Mouse (Mus musculus) heart, embryonic 12.5 days (tissue): ENCODE results near the gene AL731706.1. TPM values are rescaled to one million over a fixed set of nuclear protein-coding genes. Genes with fewer than 3 reads are reported as not detected.
"Not testable (repeated sequence)": the region's sequence is repeated elsewhere in the genome, so short reads cannot be mapped to it uniquely, and the experiment has no call there.

Source experiments
- ATAC-seq: fragments of 200-750 bp; cut with Nextera tagmentation; 2 replicates; pipeline ENCODE4 v1.8.0; 2017; ENCODE audit warnings: moderate TSS enrichment, moderate library complexity; ENCODE audit not compliant: insufficient number of reproducible peaks, low FRiP score
- H3K27ac ChIP-seq: fragments of 300-500 bp; sonication (generic); 2 replicates; pipeline ENCODE4 v1.5.1; 2016; ENCODE audit warnings: mild to moderate bottlenecking, moderate library complexity; ENCODE audit not compliant: poor library complexity, severe bottlenecking
- H3K27me3 ChIP-seq: fragments of 300-500 bp; sonication (generic); replicated peaks from 2 replicates; pipeline ENCODE4 v1.6.1; 2016; ENCODE audit warnings: mild to moderate bottlenecking, moderate library complexity
- H3K36me3 ChIP-seq: fragments of 300-500 bp; sonication (generic); 2 replicates; pipeline ENCODE4 v1.6.1; 2016; ENCODE audit warnings: mild to moderate bottlenecking, moderate library complexity
- H3K4me1 ChIP-seq: fragments of 300-500 bp; sonication (generic); replicated peaks from 2 replicates; pipeline ENCODE4 v1.6.1; 2016; ENCODE audit warnings: mild to moderate bottlenecking
- H3K4me2 ChIP-seq: fragments of 300-500 bp; sonication (generic); 2 replicates; pipeline ENCODE4 v1.6.1; 2016; ENCODE audit warnings: mild to moderate bottlenecking, moderate library complexity
- H3K4me3 ChIP-seq: fragments of 300-500 bp; sonication (generic); 2 replicates; pipeline ENCODE4 v1.5.1; 2016; ENCODE audit warnings: mild to moderate bottlenecking
- H3K9ac ChIP-seq: fragments of 300-500 bp; sonication (generic); 2 replicates; pipeline ENCODE4 v1.6.1; 2016; ENCODE audit warnings: mild to moderate bottlenecking, moderate library complexity
- H3K9me3 ChIP-seq: fragments of 300-500 bp; sonication (generic); replicated peaks from 2 replicates; pipeline ENCODE4 v1.6.1; 2016; ENCODE audit warnings: mild to moderate bottlenecking, moderate library complexity
- WGBS: fragments of 180-500 bp; shearing (Covaris S2); methylation state at CpG from one replicate; pipeline ENCODE4 v1.1.7; 2016; 5-methylcytosine and 5-hydroxymethylcytosine counted together
- polyA plus RNA-seq: library from polyadenylated mRNA; unstranded; fragments of >200 nt; fragmentation: Nextera tagmentation; extraction: Ambion mirVana; gene quantifications from 2 replicates; pipeline ENCODE4 v1.2.1, GENCODE M21; 2016

The AL731706.1 gene
- polyA plus RNA-seq, 1 experiment from 2014 or later, result 39.1 TPM

DNA sequence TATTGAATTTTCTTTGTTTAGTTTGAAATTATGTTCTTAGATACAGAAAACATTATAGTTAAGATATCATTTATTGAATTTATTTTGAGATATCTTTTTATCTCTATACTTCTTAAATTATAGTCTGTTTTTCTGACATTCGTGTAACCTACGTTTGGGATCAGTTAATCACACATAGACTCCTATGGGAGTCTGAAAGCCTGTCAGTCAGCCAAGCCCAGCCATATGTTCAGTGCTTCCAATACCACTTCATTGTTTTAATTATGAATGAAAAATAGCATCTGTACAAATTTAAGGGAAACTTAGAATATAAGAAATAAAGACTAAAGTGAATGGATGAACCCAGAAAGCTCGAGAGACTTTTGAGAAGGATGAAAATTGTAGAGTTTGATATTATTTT, 17.4 kb upstream of the AL731706.1 start:
- peaks cover 10% of the 10 kb centered on the region for H3K36me3 ChIP-seq
- ATAC-seq, result no peak
- peaks cover 10% of the 10 kb centered on the region; the same call in 1 of the 2 replicates for H3K4me1 ChIP-seq
- no peaks in the 10 kb centered on the region for H3K27me3 ChIP-seq
- H3K9ac ChIP-seq, result no peak overlapping the region
- no peak overlapping the region for H3K4me3 ChIP-seq
- H3K9me3 ChIP-seq, result no peaks in the 10 kb centered on the region
- H3K27ac ChIP-seq, result no peak overlapping the region
- no peak overlapping the region for H3K4me2 ChIP-seq
- 68% methylated on average over 3 of the region's 3 CpGs for WGBS

DNA sequence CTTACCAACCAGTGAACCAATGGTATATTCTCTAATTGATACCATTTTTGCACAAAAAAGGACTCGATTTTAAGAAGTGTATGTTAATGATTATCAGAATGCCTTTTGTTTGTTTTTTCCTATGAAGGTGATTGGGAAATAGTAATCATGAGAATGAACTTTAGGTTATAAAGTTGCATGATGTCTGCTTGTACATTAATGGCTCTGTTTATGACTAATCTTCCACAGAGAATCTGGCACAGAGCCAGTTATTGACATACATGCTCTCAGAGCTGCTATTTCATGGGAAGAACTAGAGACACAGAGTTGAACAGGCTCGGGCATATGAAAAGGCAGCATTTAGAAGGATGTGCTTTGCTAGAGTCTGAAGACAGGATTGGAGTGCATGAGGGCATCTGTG, 4.9 kb upstream of the AL731706.1 start:
- Histone ChIP-seq H3K4me2 (no peak overlapping the region), H3K4me1 (0 out of 2 replicates have a peak, but pooled peaks cover 6% of the 10 kb centered on the region), H3K9ac (no peak overlapping the region), H3K27me3 (no peaks in the 10 kb centered on the region), H3K9me3 (no peaks in the 10 kb centered on the region), H3K36me3 (no peaks in the 10 kb centered on the region), H3K4me3 (no peak overlapping the region), H3K27ac (no peak overlapping the region)
- ATAC-seq, result no peak
- 81% methylated on average over 2 of the region's 2 CpGs for WGBS

DNA sequence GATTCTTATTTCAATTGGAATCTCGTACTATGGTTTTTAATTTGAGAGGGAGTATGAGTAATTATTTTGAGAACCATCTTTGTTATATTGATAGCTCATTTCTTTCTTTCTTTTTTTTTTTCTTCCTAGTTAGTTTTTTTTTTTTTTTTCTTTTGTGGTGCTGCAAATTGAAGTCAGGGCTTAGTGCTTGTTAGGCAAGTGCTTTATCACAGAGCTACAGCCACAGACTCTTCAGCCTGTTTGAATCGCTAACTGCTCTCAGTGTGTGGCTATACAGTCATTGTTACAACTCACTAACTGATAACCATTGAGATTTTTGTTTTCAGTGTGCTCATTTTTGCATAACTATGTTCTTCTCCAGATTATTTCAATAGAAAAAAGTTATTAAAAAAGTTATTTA, 3.3 kb upstream of the AL731706.1 start:
- H3K4me2 ChIP-seq, result no peak overlapping the region
- H3K27ac ChIP-seq, result no peak overlapping the region
- no peak overlapping the region for H3K4me3 ChIP-seq
- no peak overlapping the region for H3K9ac ChIP-seq
- H3K36me3 ChIP-seq, result no peaks in the 10 kb centered on the region
- H3K27me3 ChIP-seq, result no peaks in the 10 kb centered on the region
- 76% methylated on average over 2 of the region's 2 CpGs for WGBS
- no peak for ATAC-seq
- H3K9me3 ChIP-seq, result no peaks in the 10 kb centered on the region
- H3K4me1 ChIP-seq, result peaks cover 10% of the 10 kb centered on the region

DNA sequence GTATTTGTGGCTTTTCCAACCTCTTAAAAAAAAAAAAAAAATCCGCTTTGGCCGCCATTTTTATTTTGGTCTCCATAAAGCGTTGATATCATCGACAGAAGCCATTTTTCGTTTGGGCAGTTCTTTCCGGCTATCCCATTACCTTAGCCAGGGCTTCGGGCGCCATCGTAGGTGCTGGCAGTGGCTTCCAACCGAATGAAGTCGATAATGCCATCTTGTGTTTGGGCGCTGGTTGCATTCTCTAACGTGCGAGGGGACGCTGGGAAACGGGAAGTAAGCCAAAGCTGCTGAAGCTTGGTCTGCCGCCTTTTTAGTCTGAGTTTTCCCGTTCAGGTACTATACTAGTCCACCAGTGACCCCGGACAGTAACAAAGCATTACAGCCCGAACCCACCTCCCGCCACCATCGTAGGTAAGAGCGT, 772 bp upstream of the AL731706.1 start:
- H3K36me3 ChIP-seq, result no peaks in the 10 kb centered on the region
- H3K27me3 ChIP-seq, result no peaks in the 10 kb centered on the region
- ATAC-seq, result peak; percentile 80
- peak overlapping the region; percentile 72 for H3K9ac ChIP-seq
- peaks cover 17% of the 10 kb centered on the region for H3K4me1 ChIP-seq
- H3K27ac ChIP-seq, result peak overlapping the region; percentile 37; the same call in 1 of the 2 replicates
- H3K9me3 ChIP-seq, result no peaks in the 10 kb centered on the region
- under 1% methylated on average over 23 of the region's 23 CpGs for WGBS
- H3K4me3 ChIP-seq, result peak overlapping the region; percentile 68
- H3K4me2 ChIP-seq, result peak overlapping the region; percentile 47

DNA sequence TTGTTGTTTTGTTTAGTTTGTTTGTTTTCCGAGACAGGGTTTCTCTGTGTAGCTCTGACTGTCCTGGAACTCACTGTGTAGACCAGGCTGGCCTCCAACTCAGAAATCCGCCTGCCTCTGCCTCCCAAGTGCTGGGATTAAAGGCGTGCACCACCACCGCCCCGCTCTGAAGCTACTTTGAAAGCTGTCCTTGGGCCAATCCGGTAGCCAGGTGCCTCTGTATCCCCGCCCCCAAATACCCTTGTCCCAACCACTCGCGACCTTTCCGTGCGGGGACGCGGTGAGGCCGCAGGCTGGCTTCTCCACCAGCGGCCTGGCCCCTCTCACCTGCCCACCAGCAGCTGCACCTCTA, 497 bp downstream of the AL731706.1 start:
- Histone ChIP-seq H3K4me1 (peaks cover 17% of the 10 kb centered on the region), H3K27ac (peak overlapping the region; percentile 93), H3K4me2 (peak overlapping the region; percentile 58), H3K9ac (peak overlapping the region; percentile 82), H3K4me3 (peak overlapping the region; percentile 68)
- 4% methylated on average over 15 of the region's 15 CpGs for WGBS
- H3K27me3 ChIP-seq, H3K9me3 ChIP-seq, H3K36me3 ChIP-seq: not testable (repeated sequence)
- peak; percentile 81 for ATAC-seq

DNA sequence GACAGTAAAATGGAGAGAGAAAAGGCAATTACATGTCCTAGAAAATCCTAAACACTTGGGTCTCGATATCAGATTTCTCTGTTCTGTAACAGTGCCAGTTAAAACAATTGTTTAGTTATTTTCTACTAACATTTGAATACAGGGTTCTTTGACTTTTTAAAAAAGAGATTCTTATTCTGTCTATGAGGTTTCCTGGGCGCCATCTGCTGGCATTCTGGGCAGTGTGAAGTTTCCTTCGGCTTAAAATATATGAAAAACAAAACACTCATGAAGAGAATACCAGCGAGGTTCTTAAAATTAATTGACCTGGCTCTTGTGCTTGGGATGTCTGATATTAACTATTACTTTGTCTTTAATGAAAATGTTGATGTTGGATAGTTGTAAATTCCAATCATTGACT, 4.3 kb downstream of the AL731706.1 start:
- no peak overlapping the region for H3K9ac ChIP-seq
- H3K36me3 ChIP-seq, result peaks cover 35% of the 10 kb centered on the region
- peaks cover 11% of the 10 kb centered on the region for H3K4me1 ChIP-seq
- no peaks in the 10 kb centered on the region for H3K27me3 ChIP-seq
- no peak for ATAC-seq
- H3K27ac ChIP-seq, result no peak overlapping the region
- no peaks in the 10 kb centered on the region for H3K9me3 ChIP-seq
- 60% methylated on average over 4 of the region's 4 CpGs for WGBS
- no peak overlapping the region for H3K4me3 ChIP-seq
- H3K4me2 ChIP-seq, result no peak overlapping the region

DNA sequence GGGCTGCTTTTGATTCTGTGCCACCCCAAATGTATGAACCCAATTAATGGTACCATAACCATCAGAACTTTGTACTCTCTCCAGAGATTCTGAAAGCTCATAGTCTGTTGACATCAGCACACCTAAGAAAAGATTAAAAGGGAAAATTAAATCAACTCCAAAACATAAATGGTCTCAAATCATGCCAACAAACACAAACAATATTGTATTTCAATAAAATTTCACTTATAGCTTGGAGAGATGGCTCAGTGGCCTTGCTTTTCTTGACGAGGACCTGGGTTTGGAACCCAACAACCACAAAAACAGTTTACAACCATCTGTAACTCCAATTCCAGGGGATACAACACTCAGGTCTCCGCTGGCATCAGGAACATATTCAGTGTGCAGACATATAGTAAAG, 5.6 kb downstream of the AL731706.1 start, which contains the start of gene AL731706.2:
AL731706.2 (minus strand) TSS at position 101 of the 400 bp plus-strand sequence.
- Histone ChIP-seq H3K36me3 (peaks cover 46% of the 10 kb centered on the region), H3K4me3 (no peak within 1 kb of the TSS), H3K27me3 (no peaks in the 10 kb centered on the region), H3K9me3 (no peaks in the 10 kb centered on the region), H3K27ac (no peak within 1 kb of the TSS), H3K4me2 (no peak within 1 kb of the TSS), H3K4me1 (peaks cover 11% of the 10 kb centered on the region), H3K9ac (no peak within 1 kb of the TSS)
- no peak for ATAC-seq
- WGBS, result 98% methylated on average over 2 of the region's 2 CpGs

DNA sequence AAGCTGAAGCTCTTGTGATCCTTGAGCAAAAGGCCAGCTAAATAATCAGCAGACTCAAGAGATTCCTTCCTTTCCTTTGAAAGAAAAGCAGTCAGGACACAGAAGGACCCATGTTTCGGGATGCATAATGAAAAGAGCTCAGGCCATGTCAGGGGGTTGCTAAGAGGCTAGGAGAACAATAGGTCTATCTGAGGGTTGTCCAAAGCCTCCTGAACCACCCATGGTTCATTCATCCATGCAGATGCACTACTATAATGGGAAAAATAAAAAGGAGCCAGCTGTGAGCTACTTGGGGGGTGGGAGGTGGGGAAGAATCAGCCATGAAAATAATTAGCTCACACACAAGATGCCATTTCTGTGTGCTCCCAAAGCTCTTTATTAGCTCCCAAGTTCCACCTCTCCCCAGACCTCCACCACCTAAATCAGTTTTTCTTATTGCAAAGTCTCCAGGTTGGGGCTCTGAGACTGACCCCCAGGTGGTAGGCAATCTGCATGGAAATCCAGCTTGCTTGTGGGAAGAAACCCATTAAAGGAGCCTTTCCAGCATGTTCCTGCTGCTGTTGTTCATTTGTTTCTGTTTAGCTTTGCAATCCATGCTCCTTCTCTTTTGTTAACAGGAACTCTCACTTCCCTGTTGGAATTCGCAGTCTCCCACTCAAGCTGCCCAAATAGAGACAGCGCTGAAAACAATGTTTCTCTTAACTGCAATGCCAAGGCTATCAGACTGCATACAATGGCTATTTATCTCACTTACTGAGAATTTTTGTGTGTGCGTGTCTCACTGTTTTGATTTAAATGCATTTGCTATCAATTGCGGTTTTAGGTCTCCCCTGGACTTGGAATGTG, 36.4 kb downstream of the AL731706.1 start:
- no peak overlapping the region for H3K9ac ChIP-seq
- no peak overlapping the region for H3K4me3 ChIP-seq
- no peak overlapping the region for H3K27ac ChIP-seq
- H3K4me2 ChIP-seq, result no peak overlapping the region
- 46% methylated on average over 5 of the region's 5 CpGs for WGBS
- H3K27me3 ChIP-seq, result no peaks in the 10 kb centered on the region
- H3K36me3 ChIP-seq, result no peaks in the 10 kb centered on the region
- no peaks in the 10 kb centered on the region for H3K4me1 ChIP-seq
- no peaks in the 10 kb centered on the region for H3K9me3 ChIP-seq
- ATAC-seq, result no peak

DNA sequence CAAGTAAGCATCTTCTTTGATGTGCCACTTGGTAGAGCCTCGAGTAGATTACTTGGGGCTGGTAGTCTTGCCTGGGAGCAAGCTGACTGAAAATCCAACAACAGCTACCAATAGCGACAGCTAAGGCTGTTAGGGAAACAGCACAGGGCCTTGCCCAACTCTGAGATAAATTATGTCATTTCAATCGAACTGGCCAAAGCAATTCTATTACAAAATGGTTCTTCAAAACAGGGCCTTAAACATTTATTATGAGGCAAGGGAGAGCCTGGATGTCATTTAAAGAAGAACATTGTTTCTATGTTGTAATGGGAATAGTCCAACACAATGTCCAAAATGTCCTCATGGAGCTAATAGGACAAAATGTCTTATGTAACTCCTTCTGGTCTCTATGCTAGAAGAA, 40.8 kb downstream of the AL731706.1 start:
- 49% methylated on average over 3 of the region's 3 CpGs for WGBS
- H3K27ac ChIP-seq, result no peak overlapping the region

DNA sequence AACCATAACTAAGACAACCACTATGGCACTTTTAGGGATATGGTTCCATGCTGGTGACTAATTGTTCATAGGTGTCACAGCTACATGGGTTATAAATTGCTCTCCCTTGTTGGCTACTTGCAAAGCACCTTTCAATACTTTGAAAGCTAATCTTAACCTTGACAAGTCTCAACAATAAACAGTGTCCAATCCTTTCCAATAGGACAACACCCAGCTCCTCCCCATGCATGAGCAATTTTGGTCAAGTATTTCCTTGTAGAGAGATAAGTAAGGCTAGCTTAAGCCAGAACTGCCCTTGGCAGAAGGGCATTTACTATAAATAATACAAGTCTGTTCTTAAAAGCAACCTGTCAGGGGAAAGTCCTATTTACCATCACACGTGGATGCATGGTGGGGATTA, 53.2 kb downstream of the AL731706.1 start:
- peaks cover 13% of the 10 kb centered on the region for H3K4me1 ChIP-seq
- WGBS, result 43% methylated on average over 1 of the region's 1 CpGs
- no peaks in the 10 kb centered on the region for H3K9me3 ChIP-seq
- no peak for ATAC-seq
- no peak overlapping the region for H3K27ac ChIP-seq
- no peak overlapping the region for H3K4me3 ChIP-seq
- no peaks in the 10 kb centered on the region for H3K27me3 ChIP-seq
- no peak overlapping the region for H3K4me2 ChIP-seq
- no peaks in the 10 kb centered on the region for H3K36me3 ChIP-seq
- H3K9ac ChIP-seq, result no peak overlapping the region

More for the DNA sequence above, 40.8 kb downstream of the AL731706.1 start:
- Histone ChIP-seq H3K27me3 (no peaks in the 10 kb centered on the region), H3K9ac (no peak overlapping the region), H3K4me1 (no peaks in the 10 kb centered on the region), H3K4me2 (no peak overlapping the region), H3K4me3 (no peak overlapping the region), H3K9me3 (no peaks in the 10 kb centered on the region), H3K36me3 (no peaks in the 10 kb centered on the region)
- ATAC-seq, result no peak

DNA sequence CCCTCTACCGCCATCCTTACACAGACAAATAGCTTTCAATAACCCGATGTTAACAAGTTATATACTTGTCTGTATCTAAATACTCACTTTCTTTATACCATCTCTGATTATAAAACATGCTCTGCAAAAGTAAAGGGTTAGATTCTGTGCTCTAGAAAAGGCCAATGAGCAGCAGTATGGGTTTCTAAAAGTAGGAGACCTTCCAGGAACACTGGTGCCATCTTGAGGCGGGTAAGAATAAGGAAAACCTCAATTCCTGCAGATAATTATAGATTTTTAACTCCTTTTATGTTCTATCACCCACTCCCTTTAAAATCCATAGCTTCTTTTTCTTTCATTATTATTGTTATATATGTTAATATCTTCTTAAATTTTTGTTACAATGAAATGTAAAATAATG, 55.3 kb downstream of the AL731706.1 start:
- H3K9me3 ChIP-seq, result no peaks in the 10 kb centered on the region
- H3K27me3 ChIP-seq, result no peaks in the 10 kb centered on the region
- no peaks in the 10 kb centered on the region for H3K36me3 ChIP-seq
- no peak overlapping the region for H3K4me2 ChIP-seq
- WGBS, result 54% methylated on average over 3 of the region's 3 CpGs
- no peak overlapping the region for H3K9ac ChIP-seq
- peaks cover 15% of the 10 kb centered on the region for H3K4me1 ChIP-seq
- H3K4me3 ChIP-seq, result no peak overlapping the region
- H3K27ac ChIP-seq, result no peak overlapping the region
- no peak for ATAC-seq

DNA sequence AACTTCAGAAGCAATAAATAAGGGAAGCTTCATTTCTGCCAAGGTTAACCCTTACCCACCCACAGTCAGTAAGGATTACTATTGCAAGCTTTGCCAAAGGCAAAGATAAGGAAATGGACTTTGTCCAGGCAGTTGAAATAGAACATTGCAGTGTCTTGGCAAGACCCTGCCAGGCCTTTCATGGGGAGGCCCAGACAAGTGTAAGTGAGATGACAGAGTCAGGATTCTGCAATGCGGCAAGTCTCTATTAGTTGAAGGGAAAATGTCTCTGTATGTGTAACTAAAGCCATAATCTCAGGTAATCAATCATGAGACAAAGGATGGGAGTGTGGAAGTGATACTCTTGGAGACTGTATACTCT, 56.5 kb downstream of the AL731706.1 start:
- H3K9ac ChIP-seq, result no peak overlapping the region
- no peak overlapping the region for H3K27ac ChIP-seq
- H3K4me2 ChIP-seq, result no peak overlapping the region
- peaks cover 15% of the 10 kb centered on the region for H3K4me1 ChIP-seq
- no peaks in the 10 kb centered on the region for H3K36me3 ChIP-seq
- no peaks in the 10 kb centered on the region for H3K9me3 ChIP-seq
- 83% methylated on average over 1 of the region's 1 CpGs for WGBS
- ATAC-seq, result no peak
- no peak overlapping the region for H3K4me3 ChIP-seq
- H3K27me3 ChIP-seq, result no peaks in the 10 kb centered on the region
